Mouse (Mus musculus) embryo, embryonic 10.5 days (tissue): Measurements from ENCODE around the gene Aamp.

Experiments used
- DNase-seq: peaks from one replicate; pipeline ENCODE4 v3.0.0-alpha.2; 2015; ENCODE audit warnings: low spot score

Aamp gene

DNA sequence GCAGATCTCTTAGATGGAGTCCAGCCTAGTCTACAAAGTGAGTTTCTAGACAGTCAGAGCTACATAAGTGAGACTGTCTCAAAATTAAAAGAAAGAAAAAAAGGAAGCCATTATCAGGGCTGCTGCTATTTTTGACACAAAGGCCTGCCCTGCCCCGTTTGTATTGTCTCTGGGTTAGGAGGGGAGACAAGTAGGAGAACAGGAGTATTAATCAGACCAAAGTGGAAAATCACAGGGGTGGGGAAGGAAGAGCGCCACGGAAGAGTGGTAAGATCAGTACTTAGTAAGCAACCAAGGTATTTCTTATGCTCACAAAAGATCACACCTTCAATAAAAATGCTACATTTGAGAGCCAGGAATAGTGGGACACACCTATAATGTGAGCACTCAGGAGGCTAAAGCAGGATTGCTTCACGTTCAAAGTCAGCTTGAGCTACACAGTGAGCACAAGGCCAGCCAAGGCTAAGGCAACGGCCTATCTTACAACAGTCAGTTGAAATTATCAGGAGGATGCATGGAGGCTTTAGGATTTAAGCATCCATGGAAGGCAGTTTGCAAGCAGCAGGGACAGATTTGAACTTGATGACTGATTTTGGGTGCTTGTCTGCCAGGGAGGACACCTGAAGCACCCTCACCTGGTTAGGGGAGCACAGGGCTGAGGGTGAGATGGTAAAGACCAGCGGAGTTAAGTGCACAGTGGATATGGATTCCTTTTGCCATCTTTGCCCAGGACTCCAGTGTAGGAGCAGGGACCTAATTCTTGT, 16.0 kb upstream of the Aamp start:
- DNase-seq, result no peak

DNA sequence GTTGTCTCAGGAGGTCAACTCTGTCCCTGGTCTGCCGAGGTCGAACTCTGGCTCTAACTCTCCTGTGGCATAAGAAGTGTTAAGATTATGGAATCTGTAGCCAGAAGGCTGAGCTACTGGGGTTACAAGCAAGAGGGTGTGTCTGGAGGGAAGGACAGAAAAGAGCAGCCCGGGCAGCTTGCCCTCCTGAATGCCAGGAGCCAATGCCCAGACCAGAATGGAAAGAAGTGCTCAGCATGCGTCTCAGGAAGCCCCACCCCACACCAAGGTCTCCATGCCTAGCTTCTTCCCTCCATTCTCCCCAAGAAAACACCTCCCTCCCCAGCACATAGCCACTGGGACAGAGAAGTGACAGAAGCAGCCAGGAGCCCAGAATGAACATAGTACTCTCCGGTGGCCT, 14.5 kb upstream of the Aamp start:
- DNase-seq, result no peak

DNA sequence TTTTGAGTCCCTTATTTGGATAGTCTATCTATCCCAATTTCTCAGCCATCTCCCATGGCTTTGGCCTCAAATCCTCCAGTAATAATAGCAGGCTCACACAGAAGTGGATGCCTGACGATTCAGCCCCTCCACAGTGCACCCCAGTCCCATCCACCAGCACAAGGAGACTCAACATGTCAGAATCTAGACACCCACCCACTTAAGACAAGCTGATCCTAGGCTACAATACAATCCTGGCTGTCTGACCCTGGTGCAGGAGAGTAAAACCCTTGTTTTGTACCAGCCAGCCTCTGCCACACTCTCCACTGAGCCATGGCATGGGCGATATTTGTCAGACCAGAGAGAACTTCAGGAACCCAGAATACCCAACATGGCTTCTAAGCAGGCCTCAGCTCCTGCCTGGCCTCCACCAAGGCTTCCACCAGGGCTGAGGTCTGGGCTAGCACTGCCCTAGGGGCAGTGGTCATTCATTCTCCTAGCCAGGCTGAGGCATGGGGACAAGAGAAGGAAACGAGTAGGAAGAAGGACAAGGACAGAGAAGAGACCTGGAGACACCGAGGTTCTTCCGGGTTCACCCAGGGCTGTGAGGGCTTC, 13.7 kb upstream of the Aamp start:
- DNase-seq, result no peak

DNA sequence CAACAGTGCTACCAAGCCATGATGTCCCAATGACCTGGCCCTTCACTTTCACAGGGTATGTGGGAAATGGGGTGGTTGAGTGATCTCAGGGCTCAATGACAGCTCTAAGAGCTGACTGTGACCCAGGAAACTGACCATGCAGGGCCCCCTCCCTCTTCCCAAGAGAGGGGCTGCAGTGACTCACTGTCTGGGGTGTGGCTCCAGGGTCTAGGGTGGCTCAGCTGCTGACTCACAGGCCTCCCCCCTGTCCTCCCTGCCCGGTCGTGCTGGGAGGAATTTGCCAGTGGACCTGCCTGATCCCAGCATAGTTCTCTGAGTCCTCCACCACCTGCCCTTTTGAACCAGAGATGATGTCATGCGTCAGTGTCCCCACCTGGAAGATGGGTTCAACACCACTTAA, 12.7 kb upstream of the Aamp start:
- no peak for DNase-seq

DNA sequence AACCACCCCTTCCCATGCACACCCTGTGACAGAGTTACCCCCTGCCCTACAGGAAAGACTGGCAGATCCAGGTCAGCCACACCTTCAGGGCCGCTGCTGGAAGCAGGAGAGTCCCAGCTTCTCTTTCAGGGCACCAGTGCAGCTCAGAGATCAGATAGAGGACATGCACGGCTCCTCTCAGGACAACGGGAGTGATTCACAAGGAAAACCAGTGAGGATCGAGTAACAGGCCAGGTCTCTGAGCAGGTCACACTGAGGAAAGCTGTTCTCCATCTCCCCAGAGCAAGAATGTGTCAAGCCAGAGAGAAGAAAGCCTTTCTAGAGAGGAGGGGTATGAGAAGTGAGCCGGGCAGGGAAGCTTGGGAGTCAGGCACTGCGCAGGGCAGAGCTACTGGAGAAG, 11.9 kb upstream of the Aamp start:
- DNase-seq, result no peak

DNA sequence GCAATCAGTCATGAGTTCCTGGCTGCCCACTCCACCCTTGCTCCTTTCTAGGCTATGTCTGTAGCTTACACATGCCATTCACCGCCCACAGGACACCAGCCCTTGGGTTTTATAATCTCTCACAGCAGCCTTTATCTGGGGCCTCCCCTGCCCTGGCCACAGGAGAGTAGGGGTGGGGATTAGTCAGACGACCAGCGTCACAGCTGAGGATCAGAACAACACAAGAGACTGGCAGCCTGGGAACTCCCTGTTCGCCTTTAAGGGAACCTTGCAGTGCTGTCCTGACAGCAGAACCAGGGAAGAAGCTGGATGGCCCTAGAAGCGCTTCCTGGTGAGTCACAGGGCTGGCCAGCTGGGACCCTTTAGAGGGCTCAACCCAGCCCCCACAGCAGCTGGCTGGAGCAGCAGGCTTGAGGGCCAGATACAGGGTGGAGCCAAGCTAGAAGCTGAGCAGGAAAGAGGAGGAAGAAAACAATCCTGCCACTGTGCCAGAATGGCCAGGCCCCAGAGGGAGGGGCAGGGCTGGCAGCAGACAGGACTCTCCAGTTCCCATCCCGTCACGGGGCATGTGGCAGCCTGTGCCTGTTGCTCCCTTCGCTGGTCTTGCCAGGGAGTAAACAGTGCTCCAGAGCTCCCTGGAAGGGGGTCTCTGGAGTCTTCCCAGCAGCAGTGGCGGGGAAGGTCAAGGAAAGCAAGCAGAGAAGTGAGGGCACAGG, 11.1 kb upstream of the Aamp start:
- peak; percentile 73 for DNase-seq

DNA sequence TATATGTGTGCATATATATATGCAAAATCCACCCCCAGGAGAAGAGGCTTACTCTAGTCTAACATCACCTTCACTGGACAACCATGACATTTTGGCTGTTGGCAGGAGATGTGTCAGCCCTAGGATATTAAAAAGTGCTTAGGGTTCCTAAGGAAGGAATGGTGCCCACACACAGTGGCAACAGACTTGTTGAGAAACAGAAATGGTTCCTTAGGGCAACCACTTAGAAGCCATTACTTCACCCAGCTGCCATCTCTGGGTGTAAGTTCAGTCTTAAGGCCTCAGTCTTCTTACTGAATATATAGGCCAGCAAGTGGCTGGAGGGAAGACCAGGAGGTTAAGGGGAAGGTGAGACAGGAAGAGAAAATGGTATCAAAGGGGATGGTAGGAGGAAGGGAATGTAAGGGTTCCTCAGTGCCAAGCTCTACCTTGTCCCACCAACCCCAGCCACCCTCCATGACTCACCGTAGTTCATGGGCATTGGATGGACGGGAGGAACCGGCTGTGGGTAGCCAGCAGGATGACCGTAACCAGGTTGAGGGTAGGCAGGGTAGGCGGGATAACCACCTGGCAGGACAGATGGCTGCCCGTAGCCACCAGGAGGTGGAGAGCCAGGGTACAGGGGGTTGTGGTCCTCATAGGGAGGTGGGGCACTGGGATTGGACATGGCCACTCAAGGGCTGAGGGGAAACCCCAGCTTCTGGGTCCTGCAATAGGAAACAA, 10.4 kb upstream of the Aamp start:
- DNase-seq, result no peak

DNA sequence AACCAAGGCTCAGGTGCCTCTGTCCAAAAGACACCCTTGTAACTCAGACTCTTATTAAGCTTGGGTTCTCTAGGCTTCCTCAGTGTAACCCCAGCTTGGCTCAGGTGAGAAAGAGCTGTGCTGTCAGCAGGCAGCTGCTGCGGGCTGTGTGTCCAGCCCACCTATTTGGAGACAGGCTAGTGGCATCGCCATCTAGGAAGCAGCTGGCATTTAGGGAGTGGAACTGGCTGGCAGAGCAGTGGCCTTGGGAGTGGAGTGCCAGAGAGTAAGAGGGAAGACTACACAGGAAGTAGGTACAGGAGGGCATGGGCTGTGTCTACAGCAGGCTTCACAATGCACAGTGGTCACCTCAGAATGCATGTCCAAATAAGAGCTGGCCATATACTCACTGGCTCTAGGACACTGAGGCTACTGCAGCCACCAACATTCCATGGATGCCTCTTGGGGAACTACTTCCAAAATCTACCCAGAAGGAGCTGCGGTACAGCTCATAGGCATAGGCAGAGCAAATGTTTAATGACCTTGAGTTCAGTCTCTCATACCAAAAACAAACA, 9.6 kb upstream of the Aamp start:
- DNase-seq, result no peak

DNA sequence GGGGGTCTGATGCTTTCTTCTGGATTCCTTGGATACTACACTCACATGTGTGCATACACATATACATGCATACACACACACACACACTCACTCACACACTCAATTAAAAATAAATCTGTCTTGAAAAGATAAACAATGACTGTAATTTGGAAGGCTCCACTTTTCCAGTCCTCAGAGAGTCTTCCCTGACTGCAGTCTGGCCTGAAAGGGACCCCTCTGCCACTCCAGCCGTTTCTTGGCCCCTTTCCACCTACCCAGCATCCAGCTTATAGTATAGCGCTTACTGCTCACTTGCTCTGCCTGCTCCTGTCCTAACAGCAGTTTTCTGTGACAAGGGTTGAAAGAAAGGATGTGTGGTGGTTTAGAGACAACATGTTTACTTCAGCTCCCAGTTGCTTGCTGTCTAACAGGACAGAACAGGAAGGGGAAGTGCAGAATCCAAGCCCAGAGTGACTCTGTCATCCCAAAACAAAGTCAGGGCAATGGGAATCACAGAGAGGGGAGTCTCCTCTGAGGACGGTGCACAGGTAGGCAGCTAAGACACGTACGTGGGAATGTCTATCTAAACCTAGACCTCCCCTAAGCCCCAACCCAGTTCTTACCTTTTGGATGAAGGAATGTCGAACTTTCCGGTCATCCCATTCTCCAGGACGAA, 8.9 kb upstream of the Aamp start:
- DNase-seq, result no peak

DNA sequence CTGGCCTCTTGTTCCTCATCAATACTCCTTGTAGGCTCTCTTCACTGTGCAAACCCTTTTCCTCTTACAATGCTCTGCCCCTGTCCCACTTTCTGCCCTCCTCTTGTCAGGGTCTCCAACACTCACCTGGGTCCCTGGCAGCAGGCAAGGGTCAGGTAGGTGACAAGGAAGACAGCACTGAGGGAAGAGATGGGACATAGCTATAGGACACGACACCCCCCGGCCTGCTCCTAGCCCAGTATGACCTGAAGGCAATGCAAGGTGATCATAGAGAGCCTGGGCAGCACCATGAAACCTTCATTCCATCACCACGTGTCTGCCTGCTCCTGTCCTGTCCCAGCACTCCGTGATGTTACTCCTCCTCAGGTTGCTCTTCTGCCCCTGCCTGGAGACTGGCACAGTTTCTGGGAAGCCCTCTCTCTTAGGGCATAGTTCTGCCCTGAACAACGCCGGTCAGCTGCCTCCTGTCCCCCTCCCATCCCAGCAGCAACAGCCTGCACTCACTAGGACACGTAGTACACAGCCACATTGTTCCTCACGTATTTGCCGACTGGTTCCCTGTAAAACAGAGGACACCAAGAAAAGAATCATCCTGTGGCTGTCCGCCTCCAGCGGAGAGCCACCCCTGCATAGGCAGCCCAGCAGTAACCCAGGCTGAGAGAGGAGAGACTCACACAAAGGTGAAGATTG, 7.9 kb upstream of the Aamp start:
- DNase-seq, result no peak

DNA sequence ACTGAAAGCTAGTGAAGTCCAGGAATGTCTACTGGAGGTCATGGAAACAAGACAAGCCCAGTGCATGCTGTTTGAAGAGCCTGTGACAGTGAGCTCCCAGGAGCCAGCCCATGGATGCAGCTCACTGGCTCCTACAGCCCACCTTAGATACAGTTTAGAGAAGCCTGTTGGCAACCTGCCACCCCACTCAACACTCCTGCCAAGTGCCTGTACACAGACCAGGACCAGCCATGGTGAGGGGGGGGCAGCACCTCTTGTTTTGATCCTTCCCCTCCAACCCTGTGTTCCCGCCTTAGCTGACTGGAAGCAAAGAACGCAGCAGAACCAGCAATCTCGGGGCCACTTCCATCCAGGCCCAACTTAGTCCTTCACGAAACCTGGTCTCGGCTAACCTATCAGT, 5.6 kb upstream of the Aamp start:
- no peak for DNase-seq

DNA sequence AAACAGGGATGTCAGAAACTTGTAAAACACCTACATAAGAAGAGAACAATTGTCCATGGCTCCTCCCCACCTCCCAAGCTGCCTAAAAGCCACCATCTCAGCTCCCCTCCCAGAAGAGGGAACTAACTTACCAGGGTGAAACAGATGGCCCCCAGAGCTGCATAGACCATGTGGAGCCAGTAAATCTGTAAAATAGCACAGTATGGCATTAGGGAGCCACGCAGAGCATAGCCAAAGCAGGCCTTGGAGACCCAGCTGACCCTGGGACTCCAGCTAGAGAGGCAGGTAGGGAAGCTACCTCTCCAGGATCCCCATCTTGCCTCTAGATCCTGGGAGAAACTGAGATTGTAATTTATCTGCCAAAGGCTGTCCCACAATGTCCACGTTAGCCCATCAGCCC, 5.2 kb upstream of the Aamp start:
- DNase-seq, result no peak

DNA sequence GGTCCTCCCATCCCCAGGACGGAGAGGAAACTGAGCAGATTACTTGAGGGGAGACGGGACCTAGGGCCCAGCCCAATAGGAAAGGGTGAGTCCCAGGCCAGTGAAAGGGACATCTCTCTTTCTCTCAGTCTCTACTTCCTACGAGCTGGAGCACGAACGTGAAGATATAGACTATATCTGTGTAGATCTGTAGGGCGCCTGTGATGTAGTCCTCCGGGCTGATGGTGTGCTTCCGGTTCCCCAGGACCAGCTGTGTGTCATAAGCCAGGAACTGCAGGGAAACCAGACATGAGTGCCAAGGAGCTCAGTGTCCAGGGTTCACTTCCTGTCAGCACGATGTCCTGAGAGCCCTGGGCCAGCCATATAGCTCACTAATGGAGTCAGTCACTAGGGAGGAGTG, 4.7 kb upstream of the Aamp start:
- no peak for DNase-seq

DNA sequence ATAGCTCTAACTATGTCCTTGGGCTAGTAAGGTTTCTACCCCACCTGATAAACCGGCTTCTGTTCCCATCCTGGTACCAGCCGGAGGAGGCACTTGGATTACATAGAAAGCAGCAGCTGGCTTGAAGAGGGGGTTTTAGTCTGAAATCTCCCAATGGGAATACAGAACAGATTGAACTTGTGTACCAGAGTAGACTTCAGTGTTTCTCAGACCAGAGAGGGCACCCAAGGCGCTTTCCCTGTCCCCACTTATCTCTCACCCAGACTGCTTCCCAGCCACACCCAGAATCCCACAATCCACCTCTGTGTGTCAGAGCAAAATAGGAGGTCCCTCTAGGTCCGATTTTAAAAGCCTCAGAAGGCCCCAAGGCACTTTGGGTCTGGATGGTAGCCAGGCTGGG, 3.8 kb upstream of the Aamp start:
- DNase-seq, result no peak

DNA sequence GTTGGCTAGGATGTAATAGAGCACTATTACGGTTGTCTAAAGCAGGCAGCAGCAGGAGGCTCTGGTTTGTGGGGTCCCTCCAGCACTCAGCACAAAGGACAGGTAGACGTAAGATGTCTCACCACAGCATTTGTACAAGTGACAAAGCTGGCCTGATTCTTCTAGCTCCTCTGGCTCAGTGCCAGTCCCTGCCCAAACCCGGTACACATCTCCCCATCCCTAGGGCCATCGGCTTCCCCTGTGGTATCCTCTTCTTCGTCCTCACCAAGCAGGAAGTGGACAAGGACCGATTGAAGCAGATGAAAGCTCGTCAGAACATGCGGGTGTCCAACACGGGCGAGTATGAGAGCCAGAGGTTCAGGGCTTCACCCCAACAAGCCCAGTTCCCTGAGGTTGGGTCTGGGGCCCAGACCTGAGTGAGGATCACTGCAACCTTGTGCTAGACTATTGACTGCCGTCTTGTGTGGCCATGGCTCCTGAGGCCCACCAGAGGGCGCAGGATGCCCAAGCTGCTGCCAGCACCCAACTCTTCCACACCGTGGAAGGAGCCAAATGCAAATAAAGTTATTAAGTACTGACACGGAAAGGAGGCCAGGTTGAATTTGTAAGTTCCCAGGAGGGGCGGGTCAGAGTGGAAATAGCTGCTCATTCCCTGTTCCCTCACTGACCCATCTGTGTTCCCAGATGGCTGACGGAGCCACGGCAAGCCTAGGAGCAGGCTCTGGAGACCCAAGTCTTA, 2.5 kb upstream of the Aamp start:
- peak; percentile 26 for DNase-seq

DNA sequence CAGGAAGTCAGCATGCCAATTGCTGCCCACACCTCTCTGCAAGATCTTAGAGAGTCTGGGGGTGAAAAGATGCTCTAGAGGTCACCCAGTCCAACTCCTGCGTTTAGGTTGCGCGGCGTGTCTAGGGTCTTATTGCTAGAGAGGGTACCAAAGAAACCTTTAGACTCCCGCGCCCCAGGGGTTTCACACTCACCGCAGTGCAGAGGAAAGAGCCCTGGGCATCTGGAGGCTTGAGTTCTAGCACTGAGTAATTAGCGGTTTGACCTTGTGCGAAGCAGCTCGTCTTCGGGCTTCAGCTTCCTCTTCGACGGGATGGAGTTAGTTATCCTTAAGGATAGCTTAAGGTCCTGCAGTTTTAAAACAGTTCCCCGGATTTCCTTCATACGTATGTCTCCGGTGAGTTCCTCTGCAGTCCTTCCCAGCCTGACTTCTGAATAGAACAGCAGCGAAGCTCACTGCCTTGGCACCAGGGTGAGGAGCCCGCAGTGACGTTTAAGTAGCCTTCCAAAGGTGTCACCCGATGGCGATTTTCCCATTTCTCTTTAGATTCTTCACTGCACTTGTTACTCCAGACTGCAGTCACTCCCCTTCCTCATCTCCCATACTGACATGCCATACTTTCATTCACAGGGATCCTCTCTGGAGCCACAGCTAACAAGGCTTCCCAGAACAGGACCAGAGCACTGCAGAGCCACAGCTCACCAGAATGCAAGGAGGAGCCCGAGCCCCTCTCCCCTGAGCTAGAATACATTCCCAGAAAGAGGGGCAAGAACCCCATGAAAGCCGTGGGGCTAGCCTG, 873 bp upstream of the Aamp start:
- DNase-seq, result no peak

DNA sequence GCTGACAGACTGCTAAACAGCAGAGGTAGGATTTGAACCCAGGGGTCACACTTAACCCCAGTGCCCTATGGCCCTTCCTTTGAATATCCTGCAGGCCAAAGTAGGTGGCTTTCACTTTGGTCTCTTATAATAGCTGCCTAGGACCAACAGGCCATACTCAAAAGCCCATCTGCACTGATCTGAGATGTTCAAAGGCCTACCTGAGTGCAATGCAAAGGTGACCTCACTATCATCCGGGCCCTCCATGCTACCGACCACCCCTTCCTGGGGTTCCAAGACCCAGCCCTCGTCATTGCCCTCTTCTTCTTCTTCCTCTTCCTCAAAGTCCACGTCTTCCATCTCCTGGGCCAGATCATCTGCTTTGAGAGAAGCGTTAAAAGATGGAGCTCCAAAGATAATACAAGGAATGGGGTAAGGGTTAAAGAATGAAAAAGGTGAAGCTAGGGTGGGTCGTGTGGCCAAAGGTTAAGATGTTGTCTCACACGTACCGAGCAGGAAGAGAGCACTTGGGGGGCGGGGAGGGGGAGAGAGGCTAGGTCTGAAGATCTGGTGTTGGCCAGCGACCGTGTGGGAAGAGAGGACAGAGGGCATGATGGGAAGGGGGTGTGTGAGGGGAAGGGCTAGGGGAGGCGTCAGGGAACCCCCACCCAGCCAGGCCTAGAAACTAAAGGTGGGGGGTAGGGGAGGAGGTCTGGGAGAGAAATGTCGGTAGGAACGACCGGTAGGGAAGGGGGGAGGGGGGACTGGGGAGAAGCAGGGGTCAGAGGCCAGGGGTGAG, 663 bp downstream of the Aamp start:
- DNase-seq, result peak; percentile 69

DNA sequence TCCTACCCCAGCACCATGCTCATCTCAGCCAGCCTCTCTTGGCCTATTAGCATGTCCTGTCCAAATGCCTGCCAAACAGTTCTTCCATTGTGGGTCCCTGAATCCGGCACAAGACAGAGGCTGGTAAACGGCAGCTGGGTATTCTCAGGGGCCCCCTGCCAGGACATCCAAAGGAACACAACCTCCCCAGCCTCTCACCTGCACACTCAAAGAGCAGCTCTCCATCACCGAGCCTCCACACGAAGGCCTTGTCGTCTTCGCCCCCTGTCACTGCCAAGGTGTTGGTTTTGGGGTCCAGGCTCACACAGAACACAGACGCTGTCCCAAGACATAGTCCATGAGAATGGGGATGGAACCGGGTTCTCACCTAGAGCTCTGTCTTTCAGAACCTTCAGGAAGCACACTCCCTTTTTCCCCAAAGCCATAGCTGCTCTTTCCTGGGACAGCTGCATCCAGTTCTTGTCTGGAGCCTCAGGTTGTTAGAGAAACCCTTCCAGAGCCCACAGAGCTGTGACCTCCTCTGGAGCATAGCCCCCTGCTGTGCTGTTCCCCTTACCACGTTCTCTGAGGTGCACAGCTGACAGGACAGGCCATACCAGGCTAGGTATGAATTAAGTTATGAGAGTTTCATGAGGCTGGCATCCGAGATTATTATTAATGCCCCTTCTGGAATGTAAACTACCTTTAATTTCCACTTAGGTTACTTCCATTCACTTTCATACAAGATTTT, 1.5 kb downstream of the Aamp start:
- DNase-seq, result no peak
